Mouse (Mus musculus) urinary bladder, postnatal 14 days (tissue): ENCODE measurements around the gene Arhgef12.

Experiments used
- DNase-seq: peaks from one replicate; pipeline ENCODE4 v3.0.0; 2021; ENCODE audit warnings: low spot score

Arhgef12 gene

DNA sequence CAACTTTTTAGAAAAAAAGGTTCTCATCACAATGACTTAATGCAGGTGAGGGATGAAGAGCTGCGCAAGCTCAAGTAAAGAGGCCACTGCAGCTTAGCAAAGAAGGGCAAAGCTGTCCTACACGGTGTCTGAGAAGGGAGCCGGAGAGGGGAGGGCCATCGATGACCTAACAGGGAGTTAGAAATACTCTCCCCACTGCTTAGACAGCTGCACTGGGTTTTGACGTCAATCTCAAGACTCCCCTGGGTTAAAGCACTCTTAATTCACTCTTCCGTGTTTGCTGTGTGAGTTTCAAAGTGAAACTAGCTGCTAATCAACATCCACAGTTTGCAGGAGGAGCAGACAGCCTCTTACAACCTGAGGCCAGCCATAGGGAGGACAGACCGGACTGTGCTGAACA is 30.9 kb downstream of the Arhgef12 start:
- DNase-seq: no peak

DNA sequence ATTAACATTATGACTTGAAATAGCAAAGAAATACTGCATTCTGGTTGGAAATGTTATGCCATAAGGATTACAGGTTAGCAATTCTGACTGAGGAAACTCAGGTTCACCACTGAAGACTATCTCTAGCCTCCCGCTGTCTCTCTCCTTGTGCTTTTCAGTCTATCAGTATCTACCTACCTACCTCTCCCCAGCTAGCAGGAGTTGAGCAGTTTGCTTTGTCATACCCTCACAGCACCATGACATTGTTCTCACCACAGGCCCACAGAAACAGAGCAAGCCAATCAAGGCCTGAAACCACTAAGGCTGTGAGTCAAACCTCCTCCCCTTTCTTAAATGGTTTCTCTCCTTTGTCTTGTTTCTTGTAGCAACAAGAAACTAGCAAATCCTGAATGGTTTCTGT is 32.4 kb downstream of the Arhgef12 start:
- no peak for DNase-seq

DNA sequence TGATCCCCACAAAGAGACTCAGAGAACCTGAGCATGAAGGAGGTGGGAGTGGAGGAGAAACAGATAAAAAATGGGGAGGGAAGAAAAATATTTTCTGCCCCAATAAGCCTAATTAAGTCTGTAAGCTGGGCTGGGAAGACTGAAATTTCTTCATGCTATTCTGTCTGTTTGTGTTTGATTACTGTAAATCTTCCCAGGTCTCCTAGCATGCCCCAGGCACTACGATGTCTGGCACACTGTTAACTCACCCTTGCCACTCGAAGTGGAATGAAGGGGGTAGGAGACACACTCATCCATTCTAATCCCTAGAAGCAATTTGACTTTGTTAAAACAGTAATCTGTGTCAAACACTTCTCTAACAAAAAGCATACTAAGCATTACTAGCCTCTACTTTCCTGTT is 35.3 kb downstream of the Arhgef12 start:
- DNase-seq: no peak

DNA sequence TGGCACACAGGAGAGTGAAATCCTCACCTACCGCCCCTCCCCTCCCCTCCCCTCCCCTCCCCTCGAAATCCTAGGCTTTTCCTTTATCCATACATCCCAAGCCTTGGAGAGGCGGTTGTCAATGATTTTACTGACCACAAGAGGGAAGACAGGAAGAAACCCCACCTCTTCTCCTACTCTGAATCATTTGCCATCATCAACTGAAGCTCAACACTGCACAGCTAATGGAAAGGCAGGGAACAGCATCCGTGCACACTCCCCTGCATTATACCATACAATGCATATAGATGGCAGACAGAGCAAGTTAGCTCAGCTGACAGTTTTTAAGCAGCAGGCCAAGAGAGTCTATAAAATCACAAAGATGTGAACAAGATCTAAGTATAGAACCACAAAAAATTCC is 35.9 kb downstream of the Arhgef12 start:
- DNase-seq: no peak

DNA sequence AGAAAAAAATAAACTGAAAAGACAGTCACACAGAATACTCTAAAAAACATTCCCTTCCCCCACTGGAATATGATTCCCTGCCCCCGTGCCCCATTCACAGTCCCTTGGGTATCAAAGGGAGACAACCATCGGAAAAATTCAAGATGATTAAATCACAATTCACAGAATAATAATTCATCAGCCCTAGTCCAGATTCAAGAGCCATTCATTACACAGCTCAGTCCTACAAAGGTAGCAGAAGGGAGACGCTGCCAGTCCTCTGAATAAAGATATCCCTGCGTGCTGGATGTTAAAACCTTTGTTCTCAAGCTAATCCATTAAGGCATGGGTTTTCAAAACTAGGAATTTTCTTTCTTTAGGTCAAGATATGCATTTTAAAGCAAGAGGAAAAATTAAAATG is 36.5 kb downstream of the Arhgef12 start:
- no peak for DNase-seq

DNA sequence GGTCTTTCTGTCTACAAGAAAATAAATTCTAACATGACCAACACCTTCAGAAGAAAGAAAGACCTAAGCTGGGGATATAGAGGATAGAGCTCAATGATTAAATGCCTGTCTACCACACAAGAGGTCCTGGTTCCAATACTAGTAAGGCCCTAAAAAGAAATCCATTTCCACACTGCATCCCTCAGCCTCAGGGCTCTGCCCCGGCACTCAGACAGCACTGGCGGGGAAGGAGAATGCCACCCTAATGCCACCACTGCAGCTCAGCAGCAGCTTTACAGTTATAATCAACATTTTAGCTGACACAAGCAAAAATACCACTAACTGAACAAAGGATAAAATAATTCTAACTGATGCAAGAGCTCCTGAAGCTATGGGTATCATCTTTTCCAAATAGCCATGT is 36.9 kb downstream of the Arhgef12 start:
- no peak for DNase-seq

DNA sequence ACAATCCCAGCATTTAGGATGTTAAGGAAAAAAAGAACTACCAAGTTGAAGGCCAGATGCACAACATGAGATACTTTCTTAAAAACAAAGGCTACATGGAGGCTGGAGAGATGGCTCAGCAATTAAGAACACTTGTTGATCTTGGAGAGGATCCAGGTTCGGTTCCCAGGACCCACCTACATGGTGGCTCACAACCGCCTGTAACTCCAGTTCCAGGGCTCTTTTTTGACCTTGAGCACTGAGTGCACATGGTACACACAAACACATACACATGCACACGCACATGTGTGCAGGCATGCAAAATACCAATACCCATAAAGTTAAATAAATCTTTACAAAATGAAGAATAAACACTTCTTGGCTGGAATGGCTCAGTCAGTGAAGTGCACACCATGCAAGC is 39.1 kb downstream of the Arhgef12 start:
- DNase-seq: no peak

DNA sequence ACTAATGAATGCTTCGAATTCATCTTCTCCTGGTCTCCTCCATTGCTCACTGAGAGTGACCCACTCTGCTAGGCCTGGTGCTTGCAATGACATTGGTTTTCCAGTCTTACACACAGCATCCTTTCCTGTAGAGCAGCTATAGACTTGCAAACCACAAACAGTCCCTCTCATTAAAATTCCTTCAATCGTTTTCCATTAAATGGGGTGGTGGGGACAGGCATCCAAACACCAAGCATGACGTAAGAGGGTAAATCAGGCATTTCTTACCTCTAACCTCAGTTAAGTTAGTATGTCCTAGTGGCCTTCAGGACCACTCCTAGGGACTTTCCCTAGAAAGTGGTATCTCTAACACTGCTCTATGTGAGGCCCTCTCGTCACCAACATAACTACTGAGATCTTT is 41.8 kb downstream of the Arhgef12 start:
- DNase-seq: no peak

DNA sequence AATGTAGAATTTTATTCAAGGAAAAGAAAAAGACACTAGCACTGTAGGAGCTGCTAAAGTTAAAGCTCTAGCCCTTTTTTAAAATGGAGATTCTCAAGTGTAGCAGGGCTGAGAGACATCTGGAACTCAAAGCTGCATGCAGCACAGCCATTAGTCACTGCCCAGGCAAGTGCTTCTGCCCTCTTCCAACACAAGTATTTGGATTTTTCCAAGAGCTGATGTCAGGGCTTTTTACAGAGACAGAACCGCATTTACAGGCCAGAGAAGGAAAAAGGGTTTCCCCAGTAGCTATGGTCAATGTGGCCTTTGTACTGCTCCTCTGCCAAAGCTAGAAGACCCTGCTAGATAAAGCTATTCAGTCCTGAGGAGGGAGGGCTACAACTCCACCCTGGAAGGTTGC is 45.5 kb downstream of the Arhgef12 start:
- no peak for DNase-seq

DNA sequence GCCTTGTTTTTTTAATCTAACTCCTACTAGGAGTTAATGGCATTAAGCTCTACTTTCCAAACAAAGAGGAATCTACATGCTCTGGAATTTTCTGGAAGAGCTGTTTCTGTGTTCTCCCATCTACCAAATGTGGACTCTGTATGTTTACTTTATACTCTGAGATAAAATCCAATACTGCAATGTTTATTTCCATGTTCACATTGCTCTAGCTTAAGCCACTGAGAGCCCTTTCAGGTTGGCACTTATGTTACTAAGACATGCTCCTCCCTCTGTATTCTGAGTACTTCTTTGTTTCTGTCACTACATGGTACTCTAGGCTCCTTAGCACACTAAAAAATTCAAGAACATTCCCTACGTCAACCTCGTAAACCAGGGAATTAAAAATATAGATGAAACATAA is 56.6 kb downstream of the Arhgef12 start:
- DNase-seq: no peak

DNA sequence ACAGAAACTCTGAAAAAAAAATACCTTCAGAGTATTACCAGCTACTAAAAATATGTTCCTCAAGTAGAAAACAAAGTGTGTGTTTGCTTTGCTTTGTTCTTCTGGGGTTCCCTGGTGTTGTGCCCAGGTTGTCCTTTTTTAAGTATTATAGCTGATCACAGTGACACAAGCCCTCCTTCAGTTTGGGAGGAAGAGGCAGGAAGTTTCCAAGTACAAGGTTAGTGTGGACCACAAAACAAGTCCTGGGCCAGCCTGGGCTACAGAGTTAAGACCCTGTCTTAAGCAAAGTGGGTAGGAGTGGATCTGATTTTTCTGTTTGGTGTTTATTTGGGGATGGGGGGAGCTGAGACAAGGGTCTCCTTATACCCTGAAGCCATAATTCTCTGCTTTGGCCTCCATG is 62.6 kb downstream of the Arhgef12 start:
- no peak for DNase-seq

DNA sequence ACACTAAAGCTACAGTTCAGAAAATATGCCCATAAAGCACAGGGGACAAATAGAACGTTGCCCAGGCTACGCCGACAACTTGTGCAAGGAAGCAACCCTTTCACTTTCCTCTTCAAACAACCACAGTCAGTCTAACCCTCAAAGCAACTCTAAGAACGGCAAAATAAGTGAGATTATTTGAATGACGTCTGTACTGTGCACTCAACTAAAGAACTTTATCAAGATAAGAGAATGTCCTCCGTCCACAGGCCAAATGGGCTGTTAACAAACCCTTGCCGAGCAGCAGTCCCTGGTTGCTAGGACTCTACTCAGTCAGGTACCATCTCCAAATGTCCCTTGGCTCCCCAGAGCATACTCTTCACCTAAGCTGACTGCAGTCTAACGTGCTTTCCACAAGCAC is 68.6 kb downstream of the Arhgef12 start:
- no peak for DNase-seq

DNA sequence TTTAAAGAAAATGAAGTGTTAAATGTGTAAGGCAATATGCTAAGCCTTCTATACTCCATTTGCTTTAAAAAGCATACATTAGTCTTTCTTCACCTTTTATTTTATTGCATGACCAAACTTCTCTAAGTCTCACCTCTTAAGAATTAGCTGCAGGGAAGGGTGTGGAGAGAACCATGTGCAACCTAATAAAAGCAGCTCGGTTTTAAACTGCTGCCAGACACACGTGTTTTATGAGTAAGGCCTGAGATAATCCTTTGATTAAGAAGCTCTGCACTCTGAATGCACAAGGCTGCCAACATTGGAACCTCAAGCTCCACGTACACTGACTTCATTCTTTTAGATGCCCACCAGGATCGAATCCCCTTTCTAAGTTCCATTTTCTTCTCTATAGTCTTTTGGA is 71.8 kb downstream of the Arhgef12 start:
- DNase-seq: no peak

DNA sequence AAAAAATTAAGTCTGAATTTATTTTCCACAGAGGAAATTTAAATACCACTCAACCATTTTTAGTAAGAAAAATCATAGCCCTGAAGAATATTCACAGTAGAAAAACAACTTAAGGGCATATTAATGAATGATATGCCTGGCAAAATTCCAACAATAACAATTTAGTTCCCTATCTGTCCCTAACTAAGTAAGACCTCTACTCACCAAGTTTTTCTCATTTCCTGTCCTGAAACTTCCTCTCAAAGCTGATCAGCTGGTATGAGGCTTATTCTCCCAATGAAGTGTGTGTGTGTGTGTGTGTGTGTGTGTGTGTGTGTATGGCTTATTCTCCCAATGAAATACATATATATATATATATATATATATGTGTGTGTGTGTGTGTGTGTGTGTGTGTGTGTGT is 72.8 kb downstream of the Arhgef12 start:
- no peak for DNase-seq

DNA sequence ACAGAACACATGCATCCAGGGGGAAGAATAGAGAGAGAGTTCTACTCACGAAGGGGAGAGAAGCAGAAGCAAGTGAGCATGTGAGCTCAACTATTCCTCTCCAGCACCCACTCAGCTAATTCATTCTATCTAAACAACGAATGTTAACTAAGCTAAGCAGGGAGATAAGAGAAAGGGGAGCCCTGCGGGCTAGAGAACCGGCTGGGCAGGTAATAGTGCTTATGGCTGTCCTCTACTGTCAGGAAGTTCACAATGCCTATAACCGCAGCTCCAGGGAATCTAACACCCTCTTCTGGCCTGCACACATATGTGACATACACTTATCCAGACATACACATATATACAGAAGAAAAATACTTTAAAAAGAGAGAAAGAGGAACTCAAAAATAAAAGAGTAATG is 79.3 kb downstream of the Arhgef12 start:
- DNase-seq: peak; percentile 35

DNA sequence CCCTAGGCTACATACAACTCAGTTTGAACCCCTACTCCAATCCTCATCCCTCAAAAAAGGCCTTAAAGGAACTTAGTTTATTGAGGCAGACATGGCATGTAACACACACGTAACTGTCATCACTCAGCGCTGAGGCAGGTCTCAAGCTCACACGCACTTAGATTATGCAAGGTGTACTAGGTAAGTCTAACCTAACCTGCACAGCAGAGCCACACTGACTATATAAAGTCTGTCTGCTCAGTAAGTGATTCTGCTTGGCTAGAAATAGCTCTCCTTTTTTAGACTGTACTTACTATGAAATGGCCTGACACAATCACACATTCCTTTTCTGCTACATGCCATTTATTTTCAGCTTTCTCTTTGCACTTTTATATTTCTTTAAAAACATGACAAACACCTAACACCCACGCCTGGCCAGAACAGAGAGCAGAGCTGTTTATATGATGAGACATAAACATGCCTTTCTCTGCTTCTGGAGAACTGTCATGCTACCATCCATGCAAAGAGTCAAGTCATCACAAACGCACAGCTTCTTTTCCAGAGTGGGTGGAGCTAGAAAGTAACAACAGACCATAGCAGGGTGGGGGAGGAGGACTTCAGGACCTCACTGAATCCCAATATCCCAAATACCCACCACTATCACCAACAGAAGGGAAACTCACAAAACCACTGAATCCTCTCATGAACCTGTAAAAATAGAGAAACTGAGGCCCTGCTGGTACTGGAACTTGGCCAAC is 85.4 kb downstream of the Arhgef12 start:
- no peak for DNase-seq

DNA sequence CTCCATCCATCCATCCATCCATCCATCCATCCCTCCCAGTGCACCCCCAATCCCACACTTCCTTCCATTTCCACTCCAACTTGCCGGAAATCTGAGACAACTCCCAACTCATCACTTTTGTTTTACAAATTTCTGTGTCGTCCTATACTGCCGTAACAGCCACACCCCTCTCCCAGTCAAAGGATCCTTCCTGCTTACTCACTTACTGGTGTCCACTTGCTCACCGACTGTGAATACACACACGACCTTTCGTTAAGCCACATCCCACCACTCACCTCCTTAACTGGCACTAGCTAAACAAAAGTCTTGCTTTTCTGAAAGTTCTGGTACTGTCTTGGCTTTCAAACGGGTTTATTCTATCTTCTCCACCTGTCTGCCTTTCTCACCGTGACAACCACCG is 87.4 kb downstream of the Arhgef12 start:
- no peak for DNase-seq

DNA sequence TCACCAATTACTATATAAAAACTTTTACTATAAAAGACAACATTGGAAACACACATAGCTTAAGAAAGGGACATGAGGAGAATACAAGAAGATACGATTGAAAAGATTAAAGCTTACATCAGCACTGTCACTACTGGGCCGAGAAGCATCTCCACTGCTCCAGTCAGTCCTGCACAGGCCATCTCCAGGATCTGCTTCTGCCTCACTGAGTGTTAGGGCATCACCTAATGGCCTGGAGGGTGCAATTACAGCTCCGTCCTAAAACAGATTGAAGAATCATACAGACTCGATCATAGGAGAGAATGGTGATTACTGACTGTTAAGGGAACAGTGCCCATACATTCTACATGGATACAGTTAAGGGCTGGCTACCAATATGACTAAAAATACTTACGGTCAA is 91.3 kb downstream of the Arhgef12 start:
- no peak for DNase-seq

DNA sequence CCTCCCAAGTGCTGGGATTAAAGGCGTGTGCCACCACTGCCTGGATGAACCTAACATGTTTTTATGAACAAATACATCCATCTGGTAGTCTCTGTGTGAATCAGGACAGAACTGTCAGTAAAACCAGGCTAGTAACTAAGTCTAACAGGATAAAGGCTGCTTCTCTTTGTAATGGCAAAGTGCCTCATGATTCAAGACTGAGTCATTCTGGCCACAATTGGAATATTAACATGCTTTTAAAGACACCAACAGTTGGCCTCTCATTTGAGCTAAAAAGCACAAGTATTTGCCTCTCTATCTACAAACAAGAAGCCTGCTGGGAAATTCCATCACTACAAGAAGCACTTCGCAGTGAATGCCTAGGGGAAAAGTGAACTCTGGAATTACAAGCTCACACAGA is 91.7 kb downstream of the Arhgef12 start:
- DNase-seq: no peak

DNA sequence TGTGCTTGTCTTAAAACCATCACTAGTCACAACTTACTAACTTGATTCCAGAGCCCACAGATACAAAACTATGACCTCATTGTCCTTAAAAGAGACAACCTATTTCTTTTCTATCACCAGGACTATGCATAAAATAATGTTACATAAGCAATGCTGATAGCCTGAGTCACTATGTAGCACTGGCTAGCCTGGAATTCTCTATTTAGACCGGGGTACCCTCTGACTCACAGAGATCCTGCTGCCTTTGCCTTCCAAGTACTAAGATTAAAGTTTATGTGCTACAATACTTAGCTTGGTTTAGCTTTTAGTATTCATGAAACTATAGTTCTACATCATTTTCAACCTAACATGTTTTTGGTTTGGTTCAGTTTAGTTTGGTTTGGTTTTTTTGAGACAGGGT is 92.2 kb downstream of the Arhgef12 start:
- no peak for DNase-seq

DNA sequence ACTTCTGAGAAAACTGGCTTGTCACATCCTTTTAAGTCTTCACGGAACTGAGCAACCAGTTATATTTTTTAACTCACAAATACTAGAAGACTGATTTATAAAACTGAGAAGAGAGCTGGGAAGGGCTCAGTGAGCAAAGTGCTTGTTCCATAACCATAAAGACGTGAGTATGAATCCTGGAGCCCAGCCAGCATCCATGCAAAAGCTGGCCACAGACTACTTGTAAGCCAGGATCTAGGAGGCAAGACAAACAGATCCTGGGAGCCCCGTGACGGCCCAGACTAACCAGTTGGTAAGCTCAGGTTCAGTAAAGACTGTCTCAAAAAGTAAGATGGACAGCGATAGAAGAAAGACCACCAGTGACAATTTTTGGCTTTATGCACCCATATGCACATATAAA is 94.5 kb downstream of the Arhgef12 start:
- DNase-seq: no peak

DNA sequence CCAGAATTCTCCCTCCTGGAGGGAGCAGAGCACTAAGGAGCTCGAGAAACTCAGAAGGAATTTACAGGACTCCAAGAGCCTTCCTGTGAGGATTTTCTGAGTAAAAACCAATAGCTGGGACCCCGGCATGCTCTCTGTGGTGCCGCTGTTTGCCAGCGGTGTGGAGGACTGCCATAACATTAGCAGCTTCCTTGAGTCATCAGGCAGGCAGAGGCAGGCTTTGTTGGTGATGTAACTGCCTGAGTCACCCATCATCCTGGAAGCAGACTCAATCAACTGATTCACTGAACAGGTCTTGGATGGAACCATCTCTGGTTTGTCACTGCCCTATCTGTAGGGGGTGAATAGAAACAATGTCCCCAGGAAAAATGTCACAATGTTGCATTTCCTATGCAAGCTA is 96.0 kb downstream of the Arhgef12 start:
- peak; percentile 60 for DNase-seq

DNA sequence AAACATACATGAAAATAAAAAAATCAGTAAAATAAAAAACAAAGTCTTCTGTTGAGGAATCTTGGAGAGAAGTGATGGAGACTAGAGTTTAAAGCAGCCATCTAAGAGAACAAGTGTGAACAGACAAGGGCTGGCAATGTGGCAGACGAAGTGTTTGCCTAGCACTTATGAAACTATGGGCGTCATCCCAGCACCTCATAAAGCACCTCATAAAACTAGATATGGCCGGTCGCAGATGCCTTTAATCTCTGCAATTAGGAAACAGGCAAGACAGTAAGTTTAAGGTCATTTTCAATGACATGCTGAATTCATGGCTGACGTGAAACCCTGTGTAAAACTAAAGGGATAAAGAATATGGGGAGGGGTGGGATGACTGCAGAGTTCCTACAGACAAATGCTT is 103.2 kb downstream of the Arhgef12 start:
- DNase-seq: no peak

DNA sequence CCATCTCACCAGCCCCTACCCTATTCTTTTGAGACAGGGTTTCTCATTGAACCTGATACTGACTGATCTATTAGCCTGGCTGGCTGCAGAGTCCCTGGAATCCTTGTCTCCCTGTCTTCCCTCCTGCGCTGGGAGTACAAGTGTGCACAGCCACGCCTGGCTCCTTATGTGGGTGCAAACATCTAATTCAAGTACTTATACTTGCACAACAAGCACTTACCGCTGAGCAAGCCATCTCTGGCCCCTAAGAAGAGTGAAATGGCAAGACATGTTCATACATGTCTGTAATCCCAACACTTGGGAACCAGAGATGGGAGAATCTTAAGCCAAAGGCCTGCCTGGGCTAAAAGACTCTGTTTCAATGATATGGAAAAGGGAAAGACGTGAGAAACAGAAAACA is 104.0 kb downstream of the Arhgef12 start:
- no peak for DNase-seq
